Mouse (Mus musculus): ENCODE results near the gene Peg3.
A peak's percentile ranks its signal among the peaks of the same experiment; 100 is the strongest.
"Not testable (repeated sequence)": the region's sequence is repeated elsewhere in the genome, so short reads cannot be mapped to it uniquely, and the experiment has no call there.

The Peg3 gene

GRCm38 (mm10) chr7:6730241-6730640, at the start of gene Peg3, which contains the start of gene Usp29:
Gene Peg3 (minus strand): TSS chr7:6730431.
Gene Usp29 (plus strand): TSS chr7:6730578.
- DNase-seq, result no peak

- DNase-seq, result no peak
Observed at GRCm38 (mm10) chr7:6779172-6779571, 48.9 kb upstream of the Peg3 start.

GRCm38 (mm10) chr7:6777689-6778088, 47.5 kb upstream of the Peg3 start:
- DNase-seq, result no peak

- DNase-seq, result no peak
Observed at GRCm38 (mm10) chr7:6777107-6777506, 46.9 kb upstream of the Peg3 start.

GRCm38 (mm10) chr7:6776314-6777059, 46.3 kb upstream of the Peg3 start:
- no peak for DNase-seq

- not testable (repeated sequence) for DNase-seq
Observed at GRCm38 (mm10) chr7:6773865-6774413, 43.7 kb upstream of the Peg3 start.

GRCm38 (mm10) chr7:6770286-6770685, 40.1 kb upstream of the Peg3 start:
- DNase-seq, result no peak

GRCm38 (mm10) chr7:6765240-6765639, 35.0 kb upstream of the Peg3 start:
- no peak for DNase-seq

GRCm38 (mm10) chr7:6760170-6760569, 29.9 kb upstream of the Peg3 start:
- no peak for DNase-seq

GRCm38 (mm10) chr7:6759698-6760097, 29.5 kb upstream of the Peg3 start:
- no peak for DNase-seq

GRCm38 (mm10) chr7:6756777-6757291, 26.6 kb upstream of the Peg3 start:
- DNase-seq, result no peak

GRCm38 (mm10) chr7:6753440-6753839, 23.2 kb upstream of the Peg3 start:
- no peak for DNase-seq

GRCm38 (mm10) chr7:6749196-6749595, 19.0 kb upstream of the Peg3 start:
- no peak for DNase-seq

- DNase-seq, result no peak
Observed at GRCm38 (mm10) chr7:6744281-6744904, 14.2 kb upstream of the Peg3 start.

GRCm38 (mm10) chr7:6736060-6736459, 5.8 kb upstream of the Peg3 start:
- DNase-seq, result no peak

- DNase-seq, result no peak
Observed at GRCm38 (mm10) chr7:6731930-6732329, 1.7 kb upstream of the Peg3 start.

GRCm38 (mm10) chr7:6731373-6731772, 1.1 kb upstream of the Peg3 start:
- no peak for DNase-seq

- DNase-seq, result no peak
Observed at GRCm38 (mm10) chr7:6730801-6731200, 570 bp upstream of the Peg3 start.

- DNase-seq, result peak; percentile 45
Observed at GRCm38 (mm10) chr7:6729061-6729817, 992 bp downstream of the Peg3 start.

GRCm38 (mm10) chr7:6728263-6728931, 1.8 kb downstream of the Peg3 start:
- no peak for DNase-seq

- no peak for DNase-seq
Observed at GRCm38 (mm10) chr7:6727351-6728121, 2.7 kb downstream of the Peg3 start.

GRCm38 (mm10) chr7:6709396-6709795, 20.8 kb downstream of the Peg3 start:
- DNase-seq, result no peak

All from spleen, adult 18-20 months (tissue).